Mouse (Mus musculus): ENCODE data around the gene Cdkn1a.
"Not testable (repeated sequence)": the region's sequence is repeated elsewhere in the genome, so short reads cannot be mapped to it uniquely, and the experiment has no call there.

The Cdkn1a gene

DNA sequence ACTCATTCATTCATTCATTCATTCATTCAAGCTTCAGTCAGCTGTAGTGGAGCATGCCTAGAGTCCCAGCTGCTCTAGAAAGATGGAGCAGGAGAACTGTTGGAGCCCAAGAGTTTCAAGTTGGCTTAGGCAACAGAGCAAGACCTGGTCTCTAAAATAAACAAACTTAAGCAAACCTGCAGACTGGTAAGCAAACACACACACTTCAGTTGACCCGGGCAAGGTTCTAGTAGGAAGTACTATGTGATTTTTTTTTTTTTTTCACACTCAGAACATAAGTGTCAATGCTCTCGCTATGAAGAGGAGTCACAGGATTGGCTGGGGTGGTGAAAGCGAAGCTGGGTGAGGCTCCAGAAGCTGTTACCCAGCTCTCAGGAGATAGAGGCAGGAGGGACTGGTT is 31.2 kb upstream of the Cdkn1a start:
- peak; percentile 49 for DNase-seq (ENCODE audit: low spot score)

- no peak for DNase-seq (ENCODE audit: low spot score)
Measured at GRCm38 (mm10) chr17:29060946-29061345, 29.8 kb upstream of the Cdkn1a start.

GRCm38 (mm10) chr17:29062119-29063035 is 28.4 kb upstream of the Cdkn1a start:
- no peak for DNase-seq (ENCODE audit: low spot score)

DNA sequence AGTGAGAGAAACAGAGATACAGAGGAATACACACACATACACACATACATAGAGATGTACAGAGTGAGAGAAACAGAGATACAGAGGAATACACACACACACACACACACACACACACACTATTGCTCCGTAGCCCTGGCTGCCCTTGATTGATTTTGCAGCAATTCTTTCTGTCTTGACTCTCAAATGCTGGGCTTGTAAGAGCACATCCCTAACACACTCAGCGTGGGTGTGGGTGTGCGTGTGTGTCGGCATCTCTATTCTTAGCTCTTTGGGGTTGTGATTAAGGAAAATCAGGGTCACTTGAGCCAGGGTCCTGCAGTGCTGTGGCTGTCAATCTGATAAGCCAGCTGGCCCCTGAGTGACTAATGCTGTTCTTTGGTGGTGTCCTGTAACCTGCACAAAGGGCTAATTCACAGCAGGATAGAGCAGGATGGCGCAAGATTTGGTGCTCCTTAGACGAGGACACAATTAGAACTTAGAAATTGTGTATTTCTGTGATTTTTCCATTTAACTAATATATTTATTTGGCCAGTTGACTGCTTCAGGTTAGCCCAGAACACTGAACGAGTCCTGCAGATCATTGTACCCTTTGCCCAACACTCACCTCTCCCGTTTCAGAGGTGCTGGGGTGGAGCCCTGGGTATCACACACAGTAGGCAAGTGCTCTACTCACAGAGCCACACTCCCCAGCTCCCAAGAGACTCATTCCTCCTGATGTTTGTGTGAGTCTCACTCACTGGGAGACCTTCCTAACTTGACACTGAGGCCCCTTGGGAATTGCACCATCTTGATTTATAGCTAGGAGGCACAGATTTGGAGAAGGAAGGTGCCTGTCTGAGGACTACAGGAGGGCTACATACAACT is 27.4 kb upstream of the Cdkn1a start:
- no peak for DNase-seq (ENCODE audit: low spot score)

DNA sequence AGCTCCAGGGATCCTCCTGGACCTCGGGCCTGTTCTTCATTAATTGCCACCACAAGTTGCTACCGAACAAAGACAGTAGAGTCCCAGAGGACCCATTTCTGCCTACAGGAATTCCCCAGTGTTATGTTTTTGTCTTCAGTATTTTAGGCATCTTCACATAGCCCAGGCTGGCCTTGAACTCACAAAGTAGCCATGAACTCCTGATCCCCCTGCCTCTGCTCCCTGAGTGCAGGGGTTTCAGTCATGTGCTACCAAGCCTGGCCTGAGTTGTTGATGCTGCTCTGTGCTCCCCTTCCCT is 26.8 kb upstream of the Cdkn1a start:
- no peak for DNase-seq (ENCODE audit: low spot score)

DNA sequence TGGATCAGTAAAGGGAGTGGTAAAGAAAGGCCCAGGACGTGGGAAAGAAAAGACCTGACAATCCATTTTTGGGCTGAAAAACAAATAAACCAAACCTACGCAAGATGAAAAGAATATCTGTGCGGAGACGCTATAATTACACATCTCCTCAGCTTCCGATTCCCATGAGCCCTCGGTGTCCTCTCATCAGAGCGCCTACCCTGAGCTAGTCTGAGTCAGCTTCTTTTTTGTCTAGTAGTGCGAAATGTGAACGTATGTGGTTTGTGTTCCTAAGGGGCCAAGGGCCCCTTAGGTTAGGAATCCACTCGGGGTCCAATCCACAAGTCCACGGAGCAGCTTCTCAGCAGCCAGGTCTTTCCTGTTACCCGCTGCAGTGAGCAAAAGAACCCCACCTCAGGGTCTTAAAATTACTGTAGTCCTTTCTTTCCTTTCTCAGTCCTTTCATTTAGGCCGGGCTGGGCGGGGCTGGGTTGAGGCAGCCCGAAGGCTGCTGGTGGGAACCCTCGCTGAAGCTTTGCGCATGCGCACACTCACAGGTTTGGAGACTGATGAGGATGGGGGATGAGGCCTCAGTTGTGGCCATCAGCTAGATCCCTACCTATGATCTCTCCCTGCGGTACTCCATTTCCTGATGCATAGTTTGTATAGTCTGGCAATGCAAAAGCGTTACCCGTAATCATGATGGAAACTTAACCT is 25.4 kb upstream of the Cdkn1a start:
- no peak for DNase-seq (ENCODE audit: low spot score)

DNA sequence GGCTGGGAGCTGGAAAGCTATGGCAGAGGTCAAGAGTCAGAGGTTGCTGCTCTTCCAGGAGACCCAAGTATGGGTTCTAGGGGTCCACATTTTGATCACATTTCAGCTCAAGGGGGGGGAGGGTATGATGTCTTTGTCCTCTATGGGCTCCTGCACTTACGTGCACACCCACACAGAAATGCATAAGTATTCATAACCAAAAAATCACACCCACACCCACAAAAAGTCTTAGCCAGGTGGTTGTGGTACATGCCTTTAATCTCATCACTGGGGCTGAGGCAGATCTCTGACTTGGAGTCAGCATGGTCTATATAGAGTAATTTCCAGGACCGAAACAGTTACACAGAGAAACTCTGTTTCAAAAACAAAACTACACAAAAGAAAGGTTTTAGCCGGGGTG is 24.8 kb upstream of the Cdkn1a start:
- DNase-seq (ENCODE audit: low spot score), result no peak

DNA sequence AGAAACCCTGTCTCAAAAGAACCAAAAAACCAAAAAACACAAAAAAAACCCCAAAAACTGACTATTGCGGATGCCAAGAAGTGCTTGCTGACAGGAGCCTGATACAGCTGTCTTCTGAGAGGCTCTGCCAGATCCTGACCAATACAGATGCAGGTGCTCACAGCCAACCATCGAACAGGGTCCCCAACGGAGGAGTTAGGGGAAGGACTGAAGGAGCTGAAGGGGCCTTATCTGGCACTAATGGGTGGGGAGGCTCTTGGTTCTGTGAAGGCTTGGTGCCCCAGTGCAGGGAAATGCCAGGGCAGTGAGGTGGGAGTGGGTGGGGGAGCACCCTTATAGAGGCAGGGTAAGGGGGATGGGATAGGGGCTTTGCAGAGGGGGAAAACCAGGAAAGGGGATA is 23.4 kb upstream of the Cdkn1a start:
- DNase-seq (ENCODE audit: low spot score), result not testable (repeated sequence)

- DNase-seq (ENCODE audit: low spot score), result no peak
Measured at GRCm38 (mm10) chr17:29067847-29068246, 22.9 kb upstream of the Cdkn1a start.

DNA sequence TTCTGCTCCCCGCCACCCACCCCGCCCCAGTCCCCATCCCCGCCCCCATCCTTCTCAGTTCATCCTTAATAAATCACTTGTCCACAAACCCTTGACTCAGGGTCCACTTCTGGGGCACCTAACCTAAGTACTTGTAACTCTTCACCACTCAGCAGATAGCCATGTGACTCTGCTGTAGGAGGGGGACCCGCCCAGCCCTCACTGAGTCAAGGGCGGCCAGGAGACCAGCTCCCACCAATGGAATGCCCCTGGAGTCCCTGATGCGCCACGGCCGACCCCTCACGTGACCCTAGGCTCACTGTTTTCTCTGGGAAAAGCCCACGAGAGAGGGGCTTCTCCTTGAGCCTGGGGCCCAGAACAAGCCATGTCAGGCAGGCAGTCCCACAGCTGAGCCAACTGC is 21.7 kb upstream of the Cdkn1a start:
- no peak for DNase-seq (ENCODE audit: low spot score)

- DNase-seq (ENCODE audit: low spot score), result no peak
Measured at GRCm38 (mm10) chr17:29071820-29072219, 19.0 kb upstream of the Cdkn1a start.

DNA sequence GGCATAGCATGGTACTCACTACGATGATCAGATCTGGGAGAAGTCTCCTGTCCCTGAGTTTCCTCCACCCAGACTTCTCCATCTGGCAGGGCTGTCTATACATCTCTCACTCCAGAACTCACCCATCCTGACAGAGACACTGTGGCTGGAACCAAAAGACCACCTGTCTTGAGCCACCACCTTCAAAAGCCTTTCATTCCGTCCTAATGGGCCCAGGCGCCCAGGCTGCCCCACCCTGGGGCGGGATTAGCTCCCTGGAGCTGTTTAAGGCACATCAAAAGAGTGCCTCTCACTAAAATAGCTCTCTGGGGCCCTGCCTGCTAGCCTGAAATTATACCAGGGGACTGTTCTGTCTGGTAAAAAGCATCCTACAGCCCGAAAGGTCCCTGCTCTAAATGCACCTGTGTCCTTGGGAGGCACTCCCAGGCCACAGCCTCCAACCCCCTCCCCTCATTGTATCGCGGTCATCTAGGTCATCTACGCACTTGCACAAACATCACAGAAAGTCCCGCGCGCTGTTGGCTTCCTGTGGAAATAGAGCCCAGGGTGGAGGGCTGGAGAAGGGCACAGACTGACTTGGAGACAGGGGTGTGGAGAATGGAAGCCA is 18.0 kb upstream of the Cdkn1a start:
- peak; percentile 28 for DNase-seq (ENCODE audit: low spot score)

DNA sequence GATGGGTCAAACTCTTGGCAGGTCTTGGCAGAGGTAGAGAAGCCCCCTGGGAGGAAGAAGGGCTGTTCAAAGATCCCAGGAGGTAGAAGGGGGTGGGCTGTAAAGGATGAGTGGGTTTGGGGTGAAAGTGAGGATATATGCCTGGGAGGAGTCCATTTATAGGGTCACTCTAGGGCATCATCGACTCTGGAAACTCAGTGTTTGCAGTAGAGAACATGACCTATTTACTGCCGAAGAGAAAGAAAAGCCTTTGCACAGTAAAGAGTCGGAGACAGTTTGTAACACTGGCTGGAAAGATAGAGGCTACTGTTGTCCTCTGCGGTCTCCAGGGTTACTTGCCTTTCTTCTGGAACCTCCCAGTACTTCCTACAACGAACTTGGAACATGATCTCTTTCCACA is 17.5 kb upstream of the Cdkn1a start:
- no peak for DNase-seq (ENCODE audit: low spot score)

GRCm38 (mm10) chr17:29074085-29074484 is 16.7 kb upstream of the Cdkn1a start:
- DNase-seq (ENCODE audit: low spot score), result no peak

DNA sequence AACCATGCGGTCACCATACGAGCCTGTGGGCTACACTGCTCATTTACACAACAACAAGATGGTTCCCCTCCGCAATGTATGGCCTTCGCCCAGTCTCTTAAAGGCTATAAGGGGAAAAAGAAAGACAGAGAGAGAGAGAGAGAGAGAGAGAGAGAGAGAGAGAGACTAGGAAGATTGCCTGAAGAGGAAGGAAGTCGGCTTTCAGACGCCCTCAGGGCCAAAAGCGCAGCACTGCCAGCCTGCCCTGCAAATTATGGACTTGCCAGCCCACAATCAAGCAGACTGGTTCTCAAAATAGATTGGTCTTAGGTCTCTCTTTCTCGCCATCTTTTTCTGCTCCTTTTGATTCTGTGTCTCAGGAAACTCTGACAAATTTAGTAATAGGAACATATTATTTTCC is 14.5 kb upstream of the Cdkn1a start:
- DNase-seq (ENCODE audit: low spot score), result no peak

DNA sequence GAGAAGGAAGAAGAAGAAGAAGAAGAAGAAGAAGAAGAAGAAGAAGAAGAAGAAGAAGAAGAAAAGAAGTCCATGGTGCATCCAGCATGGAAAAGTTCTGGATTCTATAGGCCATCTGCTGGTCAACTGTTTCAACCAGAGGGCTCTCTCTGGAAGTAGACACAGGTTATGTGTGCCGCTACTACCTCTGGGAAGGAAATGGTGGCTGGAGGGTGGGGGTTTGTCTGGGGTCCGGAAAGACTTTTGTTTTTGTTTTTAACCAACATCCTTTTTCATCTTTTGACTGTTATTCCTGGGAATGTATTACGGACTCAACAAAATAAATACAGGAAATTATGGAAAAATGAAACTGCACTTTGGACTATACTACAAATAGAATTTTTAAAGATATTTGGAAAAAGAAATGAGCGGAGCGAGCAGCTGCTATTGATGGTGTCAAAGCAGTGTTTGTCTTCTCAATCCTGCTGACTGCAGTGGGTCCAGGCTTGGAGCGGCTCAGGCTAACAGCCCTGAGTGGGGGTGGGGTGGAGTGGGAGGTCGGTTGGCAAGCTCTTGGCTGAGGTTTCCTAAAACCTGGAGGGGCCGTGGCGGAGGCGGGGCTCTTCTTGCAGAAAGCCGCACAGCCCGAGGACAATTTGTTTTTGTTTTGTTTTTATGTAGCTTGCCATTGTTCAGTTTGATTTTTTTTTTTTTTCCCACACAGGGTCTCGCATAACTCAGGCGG is 12.8 kb upstream of the Cdkn1a start:
- DNase-seq (ENCODE audit: low spot score), result peak; percentile 60

GRCm38 (mm10) chr17:29078519-29079383 is 12.0 kb upstream of the Cdkn1a start:
- DNase-seq (ENCODE audit: low spot score), result peak; percentile 81

GRCm38 (mm10) chr17:29080758-29081617 is 9.8 kb upstream of the Cdkn1a start:
- DNase-seq (ENCODE audit: low spot score), result no peak

- DNase-seq (ENCODE audit: low spot score), result no peak
Measured at GRCm38 (mm10) chr17:29081618-29082381, 9.0 kb upstream of the Cdkn1a start.

Measured in lung, postnatal 25 days (tissue).